Mouse (Mus musculus) MEL (cell line): ENCODE data around the gene Plk1.

Source experiments
- MAFK ChIP-seq: IDR thresholded peaks from 2 replicates; pipeline ENCODE4 v1.6.1; 2011; ENCODE audit warnings: low read depth, mild to moderate bottlenecking, low read length, improper control_type of control experiment, borderline replicate concordance
- POLR2A ChIP-seq, 2 experiments: IDR thresholded peaks; 2 replicates each; pipeline ENCODE4 v1.6.1; 2011 to 2012; ENCODE audit warnings: low read length in 2 of 2, mild to moderate bottlenecking in 2 of 2, control low read depth in 1 of 2, improper control_type of control experiment in 1 of 2, low read depth in 1 of 2, moderate library complexity in 1 of 2; ENCODE audit not compliant: control insufficient read depth in 1 of 2, insufficient read depth in 1 of 2, poor library complexity in 1 of 2

DNA sequence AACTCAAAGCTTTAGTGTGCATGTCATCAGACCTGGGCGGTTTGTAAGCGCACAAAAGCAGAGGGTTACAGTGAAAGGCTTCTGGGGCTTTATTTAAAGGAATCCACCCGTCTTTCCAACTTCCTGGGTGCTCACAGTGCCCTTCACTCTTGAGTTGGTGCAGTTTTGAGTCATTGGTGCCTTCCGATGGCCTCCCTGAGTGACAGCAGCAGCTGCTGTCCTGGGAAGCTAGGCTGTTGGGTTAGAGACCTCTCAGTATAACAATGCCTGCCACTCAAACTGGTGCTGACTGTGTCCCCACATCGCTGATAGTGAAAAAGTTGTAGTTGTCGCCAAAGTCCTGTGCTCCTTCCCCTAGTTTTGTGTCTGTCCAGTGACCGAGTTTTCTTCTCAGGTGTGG lies 8.0 kb downstream of the Plk1 start:
- TF ChIP-seq MAFK (no peak), POLR2A (IDR thresholded peaks at IDR 0.05; ENCODE audit: control insufficient read depth in 1 of 2, insufficient read depth in 1 of 2, low read depth in 1 of 2, low read length in 2 of 2, poor library complexity in 1 of 2) (no peak; a peak in 1 of 4 replicates)
